Mouse (Mus musculus) MEL (cell line): ENCODE data around the gene Ms4a4a.

Experiments used
- CTCF ChIP-seq, 3 experiments: IDR thresholded peaks in 2 of 3; conservative IDR thresholded peaks in 1 of 3; 2 replicates each; pipeline ENCODE4 v1.5.1; 2011 to 2012; ENCODE audit warnings: low read length in 3 of 3, low read depth in 2 of 3, mild to moderate bottlenecking in 2 of 3, improper control_type of control experiment in 1 of 3, inconsistent platforms in 1 of 3, mixed read lengths in 1 of 3, moderate library complexity in 1 of 3; ENCODE audit not compliant: control insufficient read depth in 1 of 3, insufficient read depth in 1 of 3, poor library complexity in 1 of 3, severe bottlenecking in 1 of 3
- EP300 ChIP-seq, 2 experiments: IDR thresholded peaks; 2 replicates each; pipeline ENCODE4 v1.6.1; 2011; ENCODE audit warnings: improper control_type of control experiment in 2 of 2, low read length in 2 of 2, low read depth in 1 of 2, mild to moderate bottlenecking in 1 of 2
- ETS1 ChIP-seq: IDR thresholded peaks from 2 replicates; pipeline ENCODE4 v1.6.1; 2012; ENCODE audit warnings: low read depth, mild to moderate bottlenecking, inconsistent platforms, low read length, improper control_type of control experiment, moderate library complexity
- HCFC1 ChIP-seq: IDR thresholded peaks from 2 replicates; pipeline ENCODE4 v1.6.1; 2012; ENCODE audit warnings: low read depth, mild to moderate bottlenecking, inconsistent platforms, low read length, improper control_type of control experiment, moderate library complexity

DNA sequence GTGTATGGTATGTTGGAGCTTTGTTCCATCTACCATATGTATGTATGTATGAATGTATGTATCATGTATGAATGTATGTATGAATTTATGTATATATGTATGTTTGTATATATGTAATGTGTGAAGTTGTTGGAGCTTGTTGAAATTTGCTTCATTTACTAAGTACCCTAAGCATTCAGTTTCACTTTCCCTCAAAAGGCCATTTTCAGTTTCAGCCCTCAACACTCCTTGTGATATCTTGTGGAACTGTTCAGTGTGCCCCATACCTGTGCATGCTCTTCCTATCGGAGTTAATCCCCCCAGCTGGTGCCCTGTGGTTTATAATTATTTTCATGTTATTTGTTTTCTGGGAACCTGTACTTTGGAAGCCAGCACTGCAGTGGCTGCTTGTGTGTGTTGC, 33.3 kb downstream of the Ms4a4a start:
- TF ChIP-seq EP300 (IDR thresholded peaks at IDR 0.05; ENCODE audit: low read depth in 1 of 2, low read length in 2 of 2) = no peak
- no peak for TF ChIP-seq CTCF (IDR thresholded peaks at IDR 0.05 in 2 of 3, conservative IDR thresholded peaks at IDR 0.05 in 1 of 3; ENCODE audit: control insufficient read depth in 1 of 3, insufficient read depth in 1 of 3, low read depth in 2 of 3, low read length in 3 of 3, poor library complexity in 1 of 3, severe bottlenecking in 1 of 3)
- TF ChIP-seq HCFC1 = no peak
- no peak for TF ChIP-seq ETS1
